Mouse (Mus musculus) heart, postnatal 25 days (tissue): Measurements from ENCODE around the gene Abca7. TPM values are rescaled to one million over a fixed set of nuclear protein-coding genes. Genes with fewer than 3 reads are reported as not detected.
"Not testable (repeated sequence)": the region's sequence is repeated elsewhere in the genome, so short reads cannot be mapped to it uniquely, and the experiment has no call there.

Experiments used
- DNase-seq: peaks from one replicate; pipeline ENCODE4 v3.0.0; 2022; ENCODE audit warnings: low spot score
- intact Hi-C: fragments of 180-260 bp; cut with DNase I; formaldehyde crosslinking; loops from one replicate; pipeline ENCODE4 v1.15.1; 2025
- total RNA-seq, 2 experiments: library from RNA; stranded (reverse); gene quantifications; 2 replicates each; pipeline ENCODE4 v1.2.3; 2021

The Abca7 gene
- total RNA-seq, 2 experiments from 2014 or later = 6.5 to 6.7 TPM

GRCm38 (mm10) chr10:80032799-80033480 is 36.6 kb downstream of the Abca7 start:
- DNase-seq = no peak
- intact Hi-C loops = loop anchor here (2.0 to 5.0 kb wide), 3 partner anchors 14 to 79 kb away; partner anchors contain the start of gene Abca7

GRCm38 (mm10) chr10:80033511-80034391 is 37.5 kb downstream of the Abca7 start:
- intact Hi-C loops = loop anchor here (2.0 to 5.0 kb wide), 3 partner anchors 15 to 79 kb away; partner anchors contain the start of gene Abca7
- no peak for DNase-seq

- intact Hi-C loops = no loop called here
- no peak for DNase-seq
Observed at GRCm38 (mm10) chr10:80035148-80035547, 38.9 kb downstream of the Abca7 start.

GRCm38 (mm10) chr10:80035686-80036085 is 39.4 kb downstream of the Abca7 start:
- intact Hi-C loops = no loop called here
- no peak for DNase-seq

GRCm38 (mm10) chr10:80036832-80037231 is 40.5 kb downstream of the Abca7 start:
- peak; percentile 70 for DNase-seq
- intact Hi-C loops = no loop called here

DNA sequence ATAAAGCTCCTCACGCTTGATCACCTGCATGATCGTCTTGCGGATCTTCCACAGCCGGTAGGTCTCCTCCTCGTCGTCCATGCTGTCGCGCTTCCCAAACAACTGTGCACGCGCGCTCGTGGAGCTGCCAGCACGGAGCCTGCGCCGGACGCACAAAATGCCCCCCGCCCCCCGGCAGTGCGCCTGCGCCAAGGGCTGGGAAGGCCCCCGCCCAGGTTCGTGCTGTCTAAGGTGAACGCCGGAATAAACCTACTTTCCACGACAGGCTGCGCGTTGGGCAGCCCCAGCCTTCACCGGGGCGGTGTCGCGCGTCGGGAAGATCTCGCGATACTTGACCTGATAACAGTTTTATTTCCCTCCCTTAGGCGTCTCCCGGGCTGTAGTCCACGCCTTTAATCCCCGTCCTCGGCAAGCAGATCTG is 43.3 kb downstream of the Abca7 start, which contains the start of gene Polr2e:
Gene Polr2e (minus strand): TSS at position 237 of the 421 bp plus-strand sequence.
- peak; percentile 97 for DNase-seq
- intact Hi-C loops = loop anchor here (2.0 kb wide), 1 partner anchor 13 kb away; no protein-coding TSS in a partner anchor

GRCm38 (mm10) chr10:80041409-80042060 is 45.2 kb downstream of the Abca7 start:
- DNase-seq, intact Hi-C loops: not testable (repeated sequence)

DNA sequence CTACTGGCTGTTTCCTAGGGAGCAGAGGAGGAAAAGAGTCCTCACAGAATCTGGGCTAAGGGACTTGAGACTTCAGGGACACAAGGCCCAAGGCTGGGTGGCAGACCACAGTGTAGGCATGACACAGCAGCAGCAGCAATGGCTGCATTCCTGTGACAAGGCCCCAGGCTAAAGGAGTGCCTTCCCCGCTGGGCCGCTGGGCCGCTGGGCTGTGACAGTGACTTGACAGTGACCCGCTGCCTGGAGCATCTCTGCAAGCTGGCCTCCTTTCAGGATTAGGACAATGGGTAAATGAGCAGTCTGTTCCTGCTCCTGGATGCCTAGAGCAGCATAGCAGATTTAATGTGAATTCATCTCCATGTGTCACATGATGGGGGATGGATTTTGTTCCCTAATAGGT is 47.8 kb downstream of the Abca7 start:
- intact Hi-C loops = no loop called here
- no peak for DNase-seq

GRCm38 (mm10) chr10:80045364-80045763 is 49.1 kb downstream of the Abca7 start:
- DNase-seq, intact Hi-C loops: not testable (repeated sequence)

DNA sequence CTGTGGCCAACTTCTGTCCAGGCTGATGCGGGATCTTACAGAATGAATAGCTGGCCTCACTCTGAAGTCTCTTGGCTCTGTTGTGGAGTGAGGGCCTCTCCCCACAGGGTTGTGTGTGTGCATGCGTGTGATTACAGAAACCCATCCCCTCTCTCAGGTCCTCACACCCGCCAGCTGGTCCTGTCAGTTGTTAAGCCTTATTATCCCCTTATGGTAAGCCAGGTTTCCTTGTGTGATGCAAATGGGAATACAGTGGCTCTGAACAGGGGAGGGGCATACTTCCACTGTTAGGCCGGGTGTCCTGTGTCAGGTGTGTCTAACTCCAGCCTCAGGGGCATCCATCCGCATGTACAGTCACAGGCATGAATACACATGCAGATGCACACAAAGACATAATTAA is 49.5 kb downstream of the Abca7 start:
- no peak for DNase-seq
- intact Hi-C loops = no loop called here

GRCm38 (mm10) chr10:80047041-80047565 is 50.8 kb downstream of the Abca7 start, which contains the start of gene Gpx4:
Gene Gpx4, plus strand, starts transcription at chr10:80047166.
- intact Hi-C loops = no loop called here
- no peak for DNase-seq

DNA sequence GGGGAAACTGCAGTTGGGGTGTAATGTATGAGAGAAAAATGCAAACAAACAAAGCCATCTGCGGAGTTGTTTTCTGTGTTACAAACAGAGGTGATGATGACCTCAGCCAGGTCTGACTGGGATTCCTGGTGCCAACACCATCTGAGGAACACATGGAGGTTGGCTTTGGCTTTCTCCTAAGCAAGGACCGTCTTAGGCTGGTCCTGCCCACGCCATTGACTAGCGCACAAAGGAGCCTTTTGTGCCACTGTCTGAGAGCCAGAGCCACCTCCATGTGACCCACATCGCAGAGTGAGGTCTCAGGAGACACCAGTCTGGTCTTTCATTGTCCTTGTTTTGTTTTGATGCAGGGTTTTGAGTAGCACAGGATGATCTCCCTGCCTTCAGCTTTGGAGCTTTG is 52.1 kb downstream of the Abca7 start:
- intact Hi-C loops = no loop called here
- no peak for DNase-seq

- no peak for DNase-seq
- intact Hi-C loops = no loop called here
Observed at GRCm38 (mm10) chr10:80048834-80049233, 52.5 kb downstream of the Abca7 start.

DNA sequence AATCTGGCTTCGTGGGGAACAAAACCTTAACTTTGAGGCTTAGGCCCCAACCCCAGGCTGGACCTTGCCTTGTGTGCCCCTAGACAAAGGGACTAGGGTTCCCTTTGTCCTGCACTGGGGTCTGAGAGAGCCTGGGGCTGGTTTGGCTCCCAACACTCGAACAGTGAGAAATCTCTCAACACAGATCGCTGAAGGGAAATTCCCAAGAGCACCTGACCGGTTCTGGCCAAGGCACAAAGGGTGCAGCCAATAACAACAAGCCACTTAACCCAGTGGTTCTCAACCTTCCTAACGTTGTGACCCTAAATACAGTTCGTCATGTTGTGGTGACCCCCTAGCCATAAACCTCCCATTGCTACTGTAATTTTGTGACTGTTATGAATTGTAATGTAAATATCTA is 54.0 kb downstream of the Abca7 start:
- intact Hi-C loops = no loop called here
- no peak for DNase-seq

DNA sequence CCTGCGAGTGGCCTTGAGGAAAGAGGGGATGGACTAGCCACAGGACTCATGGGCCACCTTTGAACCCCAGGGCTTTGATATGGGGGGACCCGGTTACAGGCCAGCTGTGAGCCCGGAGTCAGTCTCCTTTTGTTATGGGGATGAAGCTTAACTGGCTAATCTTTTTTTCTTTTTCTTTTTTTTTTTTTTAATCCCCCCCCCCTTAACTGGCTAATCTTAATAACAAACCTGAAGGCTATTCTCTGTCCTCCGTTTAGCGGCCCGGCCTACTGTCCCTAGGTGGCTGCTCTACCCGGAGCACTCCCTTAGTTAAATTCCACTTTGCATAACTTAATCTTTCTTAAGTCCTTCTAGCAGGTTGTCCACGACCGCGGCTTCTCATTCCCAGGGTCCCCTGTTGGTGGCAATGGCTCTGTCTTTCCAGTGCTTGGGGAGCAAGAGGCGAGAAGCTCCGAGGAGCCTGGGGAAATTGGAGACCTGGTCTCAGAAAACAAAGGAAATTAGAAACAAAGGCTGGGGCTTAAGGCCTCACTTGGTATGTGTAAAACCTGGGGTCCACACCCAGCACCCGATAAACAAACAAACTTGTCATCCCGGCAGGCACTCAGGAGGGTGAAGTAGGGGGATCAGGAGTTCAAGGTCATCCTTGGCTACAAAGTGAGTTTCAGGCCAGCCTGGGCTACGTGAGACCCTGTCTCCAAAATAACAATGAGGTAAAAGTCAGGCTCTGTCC is 54.8 kb downstream of the Abca7 start:
- no peak for DNase-seq
- intact Hi-C loops = no loop called here

- intact Hi-C loops = loop anchor here (2.0 kb wide), 1 partner anchor 13 kb away; the partner anchor contains the start of gene Polr2e
- no peak for DNase-seq
Observed at GRCm38 (mm10) chr10:80051618-80052373, 55.5 kb downstream of the Abca7 start.

- intact Hi-C loops = loop anchor here (2.0 kb wide), 1 partner anchor 14 kb away; the partner anchor contains the start of gene Polr2e
- DNase-seq = no peak
Observed at GRCm38 (mm10) chr10:80052374-80052764, 56.1 kb downstream of the Abca7 start.

- peak; percentile 100 for DNase-seq
- intact Hi-C loops = loop anchor here (2.0 kb wide), 1 partner anchor 15 kb away; the partner anchor contains the start of gene Polr2e
Observed at GRCm38 (mm10) chr10:80053259-80053780, 57.0 kb downstream of the Abca7 start.
